ENCODE assay signal across 19 mouse cellular contexts in genomic region chr1:160247473-160247872, GRCm38 (mm10). TPM values are rescaled to one million over a fixed set of nuclear protein-coding genes. Genes with fewer than 3 reads are reported as not detected.
A peak's percentile ranks its signal among the peaks of the same experiment; 100 is the strongest.
DNase-seq lines count a peak whose midpoint lies in the region; ATAC-seq and TF ChIP-seq lines count a peak whose summit lies in the region.
"Had no signal": no experiment of that assay in that cellular context is flagged by ENCODE, and none has a peak within 500 bp of the region (broad histone marks: within the 10 kb centered on the region; RNA-seq: fewer than 3 reads in every experiment).

No protein-coding gene starts in this region.

- peak; percentile 66 for ATAC-seq in CD4-positive, CD25-positive, alpha-beta regulatory T cell, adult 4 months
- ATAC-seq in neutrophil, adult 5-6 weeks (ENCODE audit: extremely low read depth, insufficient number of reproducible peaks, low FRiP score, poor library complexity, severe bottlenecking): peak; percentile 63
- ATAC-seq in kidney, embryonic 15.5 days (replicated peaks; ENCODE audit: low FRiP score): no peak
- ATAC-seq: midbrain, embryonic 13.5 days had no signal

- H3K36me3 ChIP-seq in thymus, adult 2 months (ENCODE audit: control insufficient read depth, insufficient read depth, low read length): no peaks in the 10 kb centered on the region; the same call in 1 of the 2 replicates
- H3K36me3 ChIP-seq in kidney, embryonic 15.5 days: no peaks in the 10 kb centered on the region
- H3K36me3 ChIP-seq: hindbrain, embryonic 15.5 days; limb, embryonic 12.5 days; liver, embryonic 15.5 days; midbrain, embryonic 13.5 days had no signal

- WGBS in thymus, adult 2 months: 33% methylated on average over 9 of the region's 9 CpGs
- 81% methylated on average over 9 of the region's 9 CpGs for WGBS in kidney, embryonic 15.5 days

- H3K4me2 ChIP-seq in kidney, embryonic 15.5 days: no peak overlapping the region
- H3K4me2 ChIP-seq: forebrain, embryonic 13.5 days; hindbrain, embryonic 15.5 days; limb, embryonic 12.5 days; liver, embryonic 15.5 days; midbrain, embryonic 13.5 days had no signal

- H3K9me3 ChIP-seq in kidney, embryonic 15.5 days (replicated peaks): no peaks in the 10 kb centered on the region
- H3K9me3 ChIP-seq: forebrain, embryonic 13.5 days; hindbrain, embryonic 15.5 days; limb, embryonic 12.5 days; liver, embryonic 15.5 days; midbrain, embryonic 13.5 days had no signal

- peaks cover 8% of the 10 kb centered on the region for H3K4me1 ChIP-seq in thymus, adult 2 months (replicated peaks; ENCODE audit: control insufficient read depth, insufficient read depth, low read length)
- H3K4me1 ChIP-seq in kidney, embryonic 15.5 days: no peaks in the 10 kb centered on the region
- H3K4me1 ChIP-seq: hindbrain, embryonic 15.5 days; limb, embryonic 12.5 days; midbrain, embryonic 13.5 days had no signal

- no peak overlapping the region for H3K4me3 ChIP-seq in thymus, adult 2 months (ENCODE audit: control insufficient read depth, insufficient read depth, low read length)
- no peak overlapping the region for H3K4me3 ChIP-seq in kidney, embryonic 15.5 days (replicated peaks)
- H3K4me3 ChIP-seq: forebrain, embryonic 13.5 days; hindbrain, embryonic 15.5 days; limb, embryonic 12.5 days; liver, embryonic 15.5 days; midbrain, embryonic 13.5 days had no signal

- peak; percentile 70 to 73 for DNase-seq in B cell, adult 2 months
- DNase-seq in thymus, adult 2 months: peak; percentile 62
- DNase-seq in adrenal gland, postnatal 4 days (ENCODE audit: low spot score in 2 of 2): no peak
- DNase-seq in urinary bladder, postnatal 10 days (ENCODE audit: low spot score): no peak
- DNase-seq: adrenal gland, postnatal 14 days; cerebellum, adult 9-11 months; embryo, embryonic 11 days; heart, postnatal 10 days; right cerebral cortex, postnatal 25 days had no signal

- no peaks in the 10 kb centered on the region for H3K27me3 ChIP-seq in thymus, adult 2 months (ENCODE audit: control insufficient read depth, insufficient read depth, low read length)
- no peaks in the 10 kb centered on the region for H3K27me3 ChIP-seq in kidney, embryonic 15.5 days
- H3K27me3 ChIP-seq: forebrain, embryonic 13.5 days; hindbrain, embryonic 15.5 days; limb, embryonic 12.5 days; liver, embryonic 15.5 days; midbrain, embryonic 13.5 days had no signal

- H3K27ac ChIP-seq in thymus, adult 2 months (ENCODE audit: control insufficient read depth, insufficient read depth, low read length): no peak overlapping the region
- H3K27ac ChIP-seq in kidney, embryonic 15.5 days: no peak overlapping the region
- H3K27ac ChIP-seq: forebrain, embryonic 13.5 days; hindbrain, embryonic 15.5 days; limb, embryonic 12.5 days; liver, embryonic 15.5 days; macrophage; midbrain, embryonic 13.5 days; stomach, postnatal 0 days had no signal

- no peak for TF ChIP-seq CTCF in thymus, adult 2 months (IDR thresholded peaks at IDR 0.05; ENCODE audit: borderline replicate concordance, control insufficient read depth, extremely low read depth, insufficient read depth, low read length, poor library complexity)

- TF ChIP-seq POLR2A in thymus, adult 2 months (IDR thresholded peaks at IDR 0.05; ENCODE audit: control insufficient read depth, extremely low read depth, insufficient read depth, low read length, poor library complexity): no peak

- H3K9ac ChIP-seq in kidney, embryonic 15.5 days: no peak overlapping the region
- H3K9ac ChIP-seq: forebrain, embryonic 13.5 days; hindbrain, embryonic 15.5 days; limb, embryonic 12.5 days; liver, embryonic 15.5 days; midbrain, embryonic 13.5 days had no signal

RNA-seq across cellular contexts. Expression of gene Cacybp, which starts 34.8 kb away (rescaled TPM):
- polyA plus RNA-seq in CD4-positive, CD25-positive, alpha-beta regulatory T cell, adult 4 months (2017; shearing (Covaris generic)): 100 to 1,000 TPM in 1 of 2 experiments, 10 to 100 TPM in 1; 81.6 to 125 TPM
- total RNA-seq in neutrophil, adult 5-6 weeks (2017): 55.2 and 57.3 TPM in 2 replicates
- polyA plus RNA-seq in thymus, adult 2 months (2012; rRNA removed): 13.5 and 15.0 TPM in 2 replicates
- total RNA-seq in adrenal gland, postnatal 4 days (2021): 10 to 100 TPM; 77.2 to 80.7 TPM
- polyA plus RNA-seq in kidney, embryonic 15.5 days (2015; fragmentation: Nextera tagmentation; extraction: Ambion mirVana): 229 and 252 TPM in 2 replicates

RNA-seq across cellular contexts. Expression of gene Mrps14, which starts 52.5 kb away (rescaled TPM):
- 100 to 1,000 TPM; 237 to 281 TPM for polyA plus RNA-seq in CD4-positive, CD25-positive, alpha-beta regulatory T cell, adult 4 months (2017; shearing (Covaris generic))
- total RNA-seq in neutrophil, adult 5-6 weeks (2017): 29.1 and 34.9 TPM in 2 replicates
- 32.8 and 34.9 TPM in 2 replicates for polyA plus RNA-seq in thymus, adult 2 months (2012; rRNA removed)
- total RNA-seq in adrenal gland, postnatal 4 days (2021): 10 to 100 TPM; 85.5 to 87.2 TPM
- 256 and 291 TPM in 2 replicates for polyA plus RNA-seq in kidney, embryonic 15.5 days (2015; fragmentation: Nextera tagmentation; extraction: Ambion mirVana)

Comparison
In these comparisons a context has a peak if more than half of its experiments do, and no peak if none do; other contexts are left out.
1. DNase-seq: peak in B cell, adult 2 months (2 of 2) and thymus, adult 2 months (single experiment); none in adrenal gland, postnatal 4 days (0 of 2) and urinary bladder, postnatal 10 days (single experiment).